Mouse (Mus musculus) stomach, postnatal 0 days (tissue): ENCODE results near the gene Ablim2.

Experiments used
- CTCF ChIP-seq: IDR thresholded peaks from 2 replicates; pipeline ENCODE4 v1.5.1; 2016; ENCODE audit warnings: antibody characterized with exemption, low read depth, mild to moderate bottlenecking, moderate library complexity
- EP300 ChIP-seq: optimal IDR thresholded peaks from 2 replicates; pipeline ENCODE3; 2016; ENCODE audit warnings: antibody characterized with exemption

- no peak for TF ChIP-seq CTCF
- no peak for TF ChIP-seq EP300
Observed at GRCm38 (mm10) chr5:35921595-35922254, 164.0 kb downstream of the Ablim2 start.
